Mouse (Mus musculus): ENCODE data around the gene Rasl10a.

- no peak for TF ChIP-seq POLR2A (IDR thresholded peaks at IDR 0.05; ENCODE audit: borderline replicate concordance, control insufficient read depth, low read depth, low read length)
- TF ChIP-seq CTCF (IDR thresholded peaks at IDR 0.05; ENCODE audit: control insufficient read depth, insufficient read depth, low read length) = no peak
These were observed at the start of gene Rasl10a for GRCm38 (mm10) chr11:5057856-5058641.

Measured in bone marrow, adult 2 months (tissue).